In the genomic region with DNA sequence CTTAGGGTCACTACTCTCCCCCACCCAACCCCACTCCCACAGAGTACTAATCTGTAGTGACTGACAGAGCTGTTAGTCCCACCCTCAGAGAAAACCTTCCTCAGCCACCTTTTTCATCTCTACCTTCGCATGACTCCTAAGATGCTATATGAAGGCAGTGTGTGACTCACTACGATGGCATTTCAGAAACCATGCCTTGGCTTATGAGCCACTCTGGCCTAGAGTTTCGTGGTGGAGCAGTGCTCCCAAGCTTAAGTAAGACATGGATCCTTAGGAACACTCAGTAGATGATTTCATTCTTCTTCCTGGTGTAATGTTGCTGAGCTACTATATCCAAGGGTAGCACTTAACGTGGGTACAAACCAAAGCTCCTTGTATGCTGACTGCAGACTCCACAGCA, we compare ENCODE assay signal across 11 mouse cellular contexts.
"Had no signal": no experiment of that assay in that cellular context is flagged by ENCODE, and none has a peak within 500 bp of the region (broad histone marks: within the 10 kb centered on the region; RNA-seq: fewer than 3 reads in every experiment).

No protein-coding gene starts in this region.

- H3K27ac ChIP-seq: layer of hippocampus, adult 2 months; limb, embryonic 15.5 days; liver, embryonic 12.5 days; midbrain, embryonic 12.5 days; neural tube, embryonic 13.5 days; stomach, embryonic 15.5 days had no signal

- ATAC-seq: liver, embryonic 12.5 days; midbrain, embryonic 16.5 days had no signal

- DNase-seq: lung, embryonic 14.5 days; retina, postnatal 1 day; right cerebral cortex, postnatal 4 days; spleen, adult 18-20 months had no signal

- H3K4me1 ChIP-seq: liver, embryonic 12.5 days had no signal

- H3K9me3 ChIP-seq: limb, embryonic 15.5 days; liver, embryonic 12.5 days; midbrain, embryonic 12.5 days; neural tube, embryonic 13.5 days; stomach, embryonic 15.5 days had no signal

- H3K4me2 ChIP-seq: limb, embryonic 15.5 days; liver, embryonic 12.5 days; lung, embryonic 14.5 days; midbrain, embryonic 12.5 days; neural tube, embryonic 13.5 days; stomach, embryonic 15.5 days had no signal

- H3K4me3 ChIP-seq: layer of hippocampus, adult 2 months; limb, embryonic 15.5 days; liver, embryonic 12.5 days; midbrain, embryonic 12.5 days; neural tube, embryonic 13.5 days; stomach, embryonic 15.5 days had no signal

- H3K27me3 ChIP-seq: limb, embryonic 15.5 days; liver, embryonic 12.5 days; midbrain, embryonic 12.5 days; neural tube, embryonic 13.5 days; stomach, embryonic 15.5 days had no signal

- H3K36me3 ChIP-seq: limb, embryonic 15.5 days; liver, embryonic 12.5 days; midbrain, embryonic 12.5 days; neural tube, embryonic 13.5 days; stomach, embryonic 15.5 days had no signal

- H3K9ac ChIP-seq: limb, embryonic 15.5 days; liver, embryonic 12.5 days; lung, embryonic 14.5 days; midbrain, embryonic 12.5 days; neural tube, embryonic 13.5 days; stomach, embryonic 15.5 days had no signal
